Mouse (Mus musculus) ES-Bruce4 (cell line): ENCODE measurements at regions not wholly inside any gene's neighbourhood (a gene's known extent, or its start where the extent isn't known, plus 50 kb on each side); places are given as distances from the start of the nearest gene placed in this dataset.

ENCODE experiments used
- CTCF ChIP-seq: IDR thresholded peaks from one replicate; pipeline ENCODE4 v1.8.1; 2011; ENCODE audit warnings: low read depth, low read length
- EP300 ChIP-seq: IDR thresholded peaks from 2 replicates; pipeline ENCODE4 v1.6.1; 2011; ENCODE audit warnings: low read depth, low read length; ENCODE audit not compliant: insufficient read depth

DNA sequence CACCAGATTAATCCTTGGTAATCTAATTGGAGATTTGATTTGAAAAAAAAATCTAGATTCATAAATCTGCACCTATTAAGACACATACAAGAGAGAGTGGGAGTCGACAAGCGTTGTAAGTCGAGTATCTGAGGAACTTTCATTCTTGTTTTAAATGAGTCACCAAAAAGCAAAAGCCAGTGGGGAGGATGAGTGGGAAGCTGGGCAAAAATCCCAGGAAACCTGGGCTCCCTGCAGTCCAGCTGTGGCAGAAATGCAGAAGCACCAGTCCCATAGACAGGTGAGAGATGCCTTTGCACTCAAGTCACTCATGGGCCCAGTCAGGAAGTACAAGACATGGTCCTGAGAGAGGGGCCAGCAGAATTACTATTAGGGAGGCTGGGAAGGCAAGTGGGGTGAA is 303.9 kb downstream of the Dcdc2c start:
- TF ChIP-seq CTCF (no peak), EP300 (no peak)
